Mouse (Mus musculus): ENCODE data around the gene Shcbp1l.

GRCm38 (mm10) chr1:153486767-153487499, 62.0 kb downstream of the Shcbp1l start:
- TF ChIP-seq CTCF (IDR thresholded peaks at IDR 0.05; ENCODE audit: low read depth, low read length) (no peak), TAL1 (conservative IDR thresholded peaks at IDR 0.05; ENCODE audit: low read depth, low read length) (no peak), GATA1 (IDR thresholded peaks at IDR 0.05; ENCODE audit: borderline replicate concordance, low read length) (no peak), POLR2AphosphoS5 (IDR thresholded peaks at IDR 0.05; ENCODE audit: insufficient replicate concordance, low read depth, low read length) (no peak)
